Mouse (Mus musculus): ENCODE measurements around the gene Tmem189. TPM values are rescaled to one million over a fixed set of nuclear protein-coding genes. Genes with fewer than 3 reads are reported as not detected.

Tmem189 gene
- polyA plus RNA-seq, 1 experiment from 2014 or later = 47.3 TPM

- H3K4me2 ChIP-seq = no peak overlapping the region
- H3K4me1 ChIP-seq = peaks cover 77% of the 10 kb centered on the region
- no peaks in the 10 kb centered on the region for H3K36me3 ChIP-seq
- H3K9me3 ChIP-seq (replicated peaks) = no peaks in the 10 kb centered on the region
- 73% methylated on average over 4 of the region's 4 CpGs for WGBS
- no peak for ATAC-seq (replicated peaks; ENCODE audit: low FRiP score)
- no peak overlapping the region for H3K9ac ChIP-seq
- peak overlapping the region; percentile 90 for H3K27ac ChIP-seq
- no peak overlapping the region for H3K4me3 ChIP-seq (replicated peaks)
- H3K27me3 ChIP-seq = no peaks in the 10 kb centered on the region
Observed at GRCm38 (mm10) chr2:167593551-167594250, 95.9 kb downstream of the Tmem189 start.

Small RNAs within 50 kb of the gene (microRNA-seq; reads per million reads assigned to microRNA genes)
- gene Gm22355 = not detected

Other genes starting within 250 kb of the Tmem189 start
- 89.9 and 91.9 TPM in 2 replicates for gene Rnf114, start 197.2 kb downstream of the Tmem189 start, polyA plus RNA-seq (2015; fragmentation: Nextera tagmentation; extraction: Ambion mirVana)
- gene Spata2, start 196.9 kb downstream of the Tmem189 start, polyA plus RNA-seq (2015; fragmentation: Nextera tagmentation; extraction: Ambion mirVana) = 17.8 and 17.9 TPM in 2 replicates
- 34.3 and 37.7 TPM in 2 replicates for gene Snai1, start 151.6 kb downstream of the Tmem189 start, polyA plus RNA-seq (2015; fragmentation: Nextera tagmentation; extraction: Ambion mirVana)
- 284 and 313 TPM in 2 replicates for gene Ube2v1, start 57.7 kb downstream of the Tmem189 start, polyA plus RNA-seq (2015; fragmentation: Nextera tagmentation; extraction: Ambion mirVana)
- gene Gm20431, start 28.3 kb downstream of the Tmem189 start, polyA plus RNA-seq (2015; fragmentation: Nextera tagmentation; extraction: Ambion mirVana) = 12.1 and 12.8 TPM in 2 replicates
- gene Cebpb, start 907 bp downstream of the Tmem189 start, polyA plus RNA-seq (2015; fragmentation: Nextera tagmentation; extraction: Ambion mirVana) = 5.1 and 5.7 TPM in 2 replicates
- 57.4 and 71.2 TPM in 2 replicates for gene Ptpn1, start 242.2 kb upstream of the Tmem189 start, polyA plus RNA-seq (2015; fragmentation: Nextera tagmentation; extraction: Ambion mirVana)